Mouse (Mus musculus) lung, embryonic 16.5 days (tissue): ENCODE results near the gene Gm9837. TPM values are rescaled to one million over a fixed set of nuclear protein-coding genes. Genes with fewer than 3 reads are reported as not detected.
A peak's percentile ranks its signal among the peaks of the same experiment; 100 is the strongest.
"Not testable (repeated sequence)": the region's sequence is repeated elsewhere in the genome, so short reads cannot be mapped to it uniquely, and the experiment has no call there.

Source experiments
- ATAC-seq: fragments of 200-750 bp; cut with Nextera tagmentation; 2 replicates; pipeline ENCODE4 v1.8.0; 2017; ENCODE audit warnings: low read depth, mild to moderate bottlenecking, moderate library complexity
- H3K27ac ChIP-seq: fragments of 300-500 bp; sonication (generic); 2 replicates; pipeline ENCODE4 v1.5.1; 2014; ENCODE audit warnings: mild to moderate bottlenecking, control low read depth, low read length
- H3K27me3 ChIP-seq: fragments of 300-500 bp; sonication (generic); 2 replicates; pipeline ENCODE4 v1.6.1; 2014; ENCODE audit warnings: low read depth, low read length, mixed read lengths; ENCODE audit not compliant: control insufficient read depth, insufficient read depth
- H3K36me3 ChIP-seq: fragments of 300-500 bp; sonication (generic); 2 replicates; pipeline ENCODE4 v1.6.1; 2014; ENCODE audit warnings: low read length; ENCODE audit not compliant: control insufficient read depth, insufficient read depth
- H3K4me1 ChIP-seq: fragments of 300-500 bp; sonication (generic); replicated peaks from 2 replicates; pipeline ENCODE4 v1.6.1; 2014; ENCODE audit warnings: low read length, mixed read lengths; ENCODE audit not compliant: control insufficient read depth, insufficient read depth
- H3K4me2 ChIP-seq: fragments of 300-500 bp; sonication (generic); 2 replicates; pipeline ENCODE4 v1.6.1; 2014; ENCODE audit warnings: low read depth, low read length, control low read depth
- H3K4me3 ChIP-seq: fragments of 300-500 bp; sonication (generic); 2 replicates; pipeline ENCODE4 v1.5.1; 2014; ENCODE audit warnings: mild to moderate bottlenecking, low read length, control low read depth
- H3K9ac ChIP-seq: fragments of 300-500 bp; sonication (generic); 2 replicates; pipeline ENCODE4 v1.6.1; 2014; ENCODE audit warnings: low read length, control low read depth
- H3K9me3 ChIP-seq: fragments of 300-500 bp; sonication (generic); 2 replicates; pipeline ENCODE4 v1.6.1; 2016; ENCODE audit warnings: low read length; ENCODE audit not compliant: control insufficient read depth
- WGBS: fragments of 180-500 bp; shearing (Covaris S2); extraction: QIAGEN DNeasy Blood & Tissue Kit; methylation state at CpG from one replicate; pipeline ENCODE4 v1.1.7; 2014; 5-methylcytosine and 5-hydroxymethylcytosine counted together
- polyA plus RNA-seq: library from polyadenylated mRNA; unstranded; fragments of >200 nt; fragmentation: Nextera tagmentation; extraction: Ambion mirVana; gene quantifications from 2 replicates; pipeline ENCODE4 v1.2.1, GENCODE M21; 2015

Gene Gm9837
- polyA plus RNA-seq, 1 experiment from 2014 or later = not detected

GRCm38 (mm10) chr11:53433057-53433456 lies 37.2 kb downstream of the Gm9837 start:
- 52% methylated on average over 6 of the region's 6 CpGs for WGBS
- no peak overlapping the region for H3K9ac ChIP-seq
- no peak overlapping the region for H3K27ac ChIP-seq

GRCm38 (mm10) chr11:53431347-53432056 lies 38.8 kb downstream of the Gm9837 start:
- H3K4me3 ChIP-seq = peak overlapping the region; percentile 89
- ATAC-seq = peak; percentile 37

More at GRCm38 (mm10) chr11:53433057-53433456, 37.2 kb downstream of the Gm9837 start:
- Histone ChIP-seq H3K4me2 (no peak overlapping the region), H3K27me3 (no peaks in the 10 kb centered on the region), H3K4me1 (peaks cover 12% of the 10 kb centered on the region), H3K9me3 (no peaks in the 10 kb centered on the region), H3K4me3 (no peak overlapping the region), H3K36me3 (peaks cover 7% of the 10 kb centered on the region; the same call in 1 of the 2 replicates)
- ATAC-seq = no peak

GRCm38 (mm10) chr11:53430670-53431346 lies 39.5 kb downstream of the Gm9837 start, which contains the start of the genes Uqcrq and Gdf9:
TSS of gene Uqcrq (minus strand) at chr11:53430831.
TSS of gene Gdf9 (plus strand) at chr11:53431023.
- H3K4me3 ChIP-seq = peak within 1 kb of the TSS; percentile 89
- peak within 1 kb of the TSS; percentile 89 for H3K9ac ChIP-seq
- peak within 1 kb of the TSS; percentile 93 for H3K4me2 ChIP-seq
- WGBS = under 1% methylated on average over 44 of the region's 44 CpGs
- peak within 1 kb of the TSS; percentile 78 for H3K27ac ChIP-seq
- peaks cover 12% of the 10 kb centered on the region for H3K4me1 ChIP-seq
- peaks cover 7% of the 10 kb centered on the region; the same call in 1 of the 2 replicates for H3K36me3 ChIP-seq
- H3K9me3 ChIP-seq = no peaks in the 10 kb centered on the region
- ATAC-seq = peak; percentile 97
- no peaks in the 10 kb centered on the region for H3K27me3 ChIP-seq

More at GRCm38 (mm10) chr11:53431347-53432056, 38.8 kb downstream of the Gm9837 start:
- Histone ChIP-seq H3K9me3 (no peaks in the 10 kb centered on the region), H3K4me1 (peaks cover 12% of the 10 kb centered on the region), H3K9ac (peak overlapping the region; percentile 46; the same call in 1 of the 2 replicates), H3K27me3 (no peaks in the 10 kb centered on the region), H3K4me2 (peak overlapping the region; percentile 93), H3K27ac (peak overlapping the region; percentile 78), H3K36me3 (peaks cover 7% of the 10 kb centered on the region; the same call in 1 of the 2 replicates)
- 11% methylated on average over 9 of the region's 9 CpGs for WGBS

GRCm38 (mm10) chr11:53430300-53430669 lies 40.0 kb downstream of the Gm9837 start:
- H3K36me3 ChIP-seq = peaks cover 7% of the 10 kb centered on the region; the same call in 1 of the 2 replicates
- H3K27me3 ChIP-seq = no peaks in the 10 kb centered on the region
- H3K27ac ChIP-seq = peak overlapping the region; percentile 45
- H3K9ac ChIP-seq = peak overlapping the region; percentile 89
- WGBS = under 1% methylated on average over 34 of the region's 34 CpGs
- peak; percentile 46 for ATAC-seq
- peak overlapping the region; percentile 93 for H3K4me2 ChIP-seq
- peaks cover 12% of the 10 kb centered on the region for H3K4me1 ChIP-seq
- no peaks in the 10 kb centered on the region for H3K9me3 ChIP-seq
- H3K4me3 ChIP-seq = peak overlapping the region; percentile 89

- no peak overlapping the region for H3K4me3 ChIP-seq
- no peaks in the 10 kb centered on the region for H3K27me3 ChIP-seq
- H3K4me2 ChIP-seq = no peak overlapping the region
- H3K4me1 ChIP-seq = peaks cover 12% of the 10 kb centered on the region
- H3K9ac ChIP-seq = no peak overlapping the region
- H3K36me3 ChIP-seq = peaks cover 7% of the 10 kb centered on the region; the same call in 1 of the 2 replicates
- H3K9me3 ChIP-seq = no peaks in the 10 kb centered on the region
- H3K27ac ChIP-seq = no peak overlapping the region
- ATAC-seq = no peak
Measured at GRCm38 (mm10) chr11:53429182-53429581, 41.1 kb downstream of the Gm9837 start.

GRCm38 (mm10) chr11:53428716-53429057 lies 41.6 kb downstream of the Gm9837 start:
- H3K4me2 ChIP-seq = no peak overlapping the region
- H3K27ac ChIP-seq = no peak overlapping the region
- H3K9ac ChIP-seq = no peak overlapping the region
- no peak for ATAC-seq
- no peak overlapping the region for H3K4me3 ChIP-seq
- H3K27me3 ChIP-seq = no peaks in the 10 kb centered on the region
- peaks cover 12% of the 10 kb centered on the region for H3K4me1 ChIP-seq
- H3K9me3 ChIP-seq = no peaks in the 10 kb centered on the region
- WGBS = 94% methylated on average over 5 of the region's 5 CpGs
- H3K36me3 ChIP-seq = peaks cover 7% of the 10 kb centered on the region; the same call in 1 of the 2 replicates

- WGBS = 86% methylated on average over 3 of the region's 3 CpGs
- Histone ChIP-seq H3K9ac (no peak overlapping the region), H3K9me3 (no peaks in the 10 kb centered on the region)
Measured at GRCm38 (mm10) chr11:53427993-53428715, 42.1 kb downstream of the Gm9837 start.

GRCm38 (mm10) chr11:53426914-53427313 lies 43.4 kb downstream of the Gm9837 start:
- H3K4me2 ChIP-seq, ATAC-seq, H3K4me3 ChIP-seq, H3K27ac ChIP-seq, H3K9ac ChIP-seq, H3K27me3 ChIP-seq, H3K36me3 ChIP-seq, H3K9me3 ChIP-seq: not testable (repeated sequence)
- WGBS = 74% methylated on average over 3 of the region's 3 CpGs
- H3K4me1 ChIP-seq = peaks cover 12% of the 10 kb centered on the region

More at GRCm38 (mm10) chr11:53427993-53428715, 42.1 kb downstream of the Gm9837 start:
- Histone ChIP-seq H3K36me3 (peaks cover 7% of the 10 kb centered on the region; the same call in 1 of the 2 replicates), H3K4me2 (no peak overlapping the region), H3K4me1 (peaks cover 12% of the 10 kb centered on the region), H3K4me3 (no peak overlapping the region), H3K27me3 (no peaks in the 10 kb centered on the region), H3K27ac (no peak overlapping the region)
- ATAC-seq = no peak
